Mouse (Mus musculus) telencephalon, adult 2 months (tissue): ENCODE measurements around the gene Usp33.
"Not testable (repeated sequence)": the region's sequence is repeated elsewhere in the genome, so short reads cannot be mapped to it uniquely, and the experiment has no call there.

Experiments used
- DNase-seq: peaks from one replicate; pipeline ENCODE4 v3.0.0-alpha.2; 2011; ENCODE audit warnings: low read depth, low spot score

The Usp33 gene

DNA sequence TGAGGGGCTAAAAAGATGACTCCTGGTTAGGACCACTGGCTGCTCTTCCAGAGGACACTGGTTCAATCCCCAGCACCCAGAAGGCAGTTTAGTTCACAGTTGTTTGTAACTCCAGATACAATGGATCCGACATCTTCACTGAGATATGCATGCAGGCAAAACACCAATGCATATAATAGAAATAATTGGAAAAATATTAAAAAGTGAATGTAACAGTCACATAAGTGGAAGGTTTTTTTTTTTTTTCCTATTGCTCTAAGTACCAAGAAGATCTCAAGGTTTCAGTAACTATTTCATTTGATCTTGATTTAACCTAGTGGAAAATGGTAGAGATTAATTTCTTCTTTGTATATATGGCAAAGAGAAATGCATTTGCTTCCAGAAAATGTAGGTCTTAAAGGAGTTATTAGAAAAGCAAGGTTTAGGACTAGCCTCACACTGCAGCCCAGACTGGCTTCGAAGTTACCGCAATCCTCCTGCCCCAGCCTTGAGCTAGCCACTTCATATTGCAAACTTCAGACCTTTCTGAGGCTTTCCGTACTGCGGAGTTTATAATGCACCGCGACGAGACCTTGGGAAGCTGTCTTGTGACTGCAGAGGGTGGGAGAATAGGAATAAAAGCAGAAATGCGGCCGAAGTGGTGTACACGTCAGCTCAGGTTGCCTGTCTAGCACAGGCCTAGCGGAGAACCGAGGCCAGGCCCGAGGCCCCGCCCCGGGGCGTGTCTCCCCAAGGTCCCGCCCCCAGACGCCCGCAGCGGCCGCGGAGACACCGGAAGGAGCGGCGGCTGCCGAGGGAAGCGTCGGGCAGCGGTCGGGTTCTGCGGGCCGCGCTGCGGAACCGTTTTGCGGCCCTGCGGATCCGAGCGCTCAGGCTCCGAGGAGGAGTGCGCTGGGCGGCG, at the start of gene Usp33:
TSS of gene Usp33 (plus strand) at position 747 of the 901 bp plus-strand sequence.
- peak; percentile 83 for DNase-seq

DNA sequence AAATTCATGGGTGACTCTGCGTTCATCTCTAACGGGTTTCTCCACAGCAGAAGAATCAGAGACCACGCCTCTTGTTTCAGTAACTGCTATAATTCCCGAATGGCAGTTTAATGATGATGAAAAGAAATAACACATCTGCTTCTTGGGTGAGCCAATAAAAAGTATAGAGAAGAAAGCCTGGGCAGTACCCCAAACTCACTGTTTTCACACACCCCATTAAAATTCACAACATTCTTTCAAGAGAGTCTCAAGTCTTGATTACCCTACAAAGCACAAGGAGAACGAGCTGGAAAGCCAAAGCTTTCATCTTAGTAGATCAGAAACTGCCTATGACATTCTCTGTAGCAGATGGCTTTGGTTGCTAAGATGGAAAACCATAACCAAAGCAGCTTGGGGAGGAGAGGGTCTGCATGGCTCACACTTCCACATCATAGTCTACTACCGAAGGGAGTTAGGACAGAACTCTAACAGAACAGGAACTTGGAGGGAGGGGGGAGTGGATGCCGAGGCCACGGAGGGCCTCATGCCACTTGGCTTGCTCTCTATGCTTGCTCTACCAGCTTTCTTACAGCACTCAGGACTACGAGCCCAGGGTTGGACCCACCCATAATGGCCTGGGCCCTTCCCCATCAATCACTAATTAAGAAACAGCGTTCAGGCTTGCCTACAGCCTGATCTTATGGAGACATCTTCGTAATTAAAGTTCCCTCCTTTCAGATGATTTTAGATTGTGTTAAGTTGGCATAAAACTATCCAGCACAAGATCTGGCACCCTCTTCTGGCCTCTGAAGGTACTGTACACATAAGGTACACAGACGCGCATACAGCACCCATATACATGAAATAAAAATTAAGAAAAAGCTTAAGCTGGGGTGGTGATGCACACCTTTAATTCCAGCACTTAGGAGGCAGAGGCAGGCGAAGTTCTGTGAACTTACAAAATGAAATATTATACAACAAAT, 45.6 kb upstream of the Usp33 start:
- no peak for DNase-seq

- no peak for DNase-seq
Measured at GRCm38 (mm10) chr3:152302991-152303390, 43.3 kb upstream of the Usp33 start.

- peak; percentile 29 for DNase-seq
Measured at GRCm38 (mm10) chr3:152304093-152304815, 42.0 kb upstream of the Usp33 start.

DNA sequence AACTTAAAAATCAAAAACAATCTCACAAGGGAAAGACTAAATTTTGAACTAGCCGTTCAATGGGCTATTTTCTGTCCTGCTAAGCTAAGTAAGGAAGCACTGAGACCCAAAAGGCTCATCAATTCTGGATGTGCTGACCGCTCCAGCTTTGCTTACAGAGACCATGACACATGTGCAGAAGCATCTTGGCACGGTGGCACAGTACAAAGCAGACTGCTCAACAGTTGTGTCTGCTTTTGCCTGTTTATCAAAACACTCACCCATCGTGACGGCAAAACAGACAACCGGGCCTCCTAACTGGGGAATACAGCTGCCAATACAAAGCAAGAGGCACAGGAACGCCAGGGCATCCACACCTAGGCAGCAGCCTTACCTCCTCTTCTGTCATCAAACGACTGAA, 41.2 kb upstream of the Usp33 start:
- DNase-seq = no peak

GRCm38 (mm10) chr3:152305971-152306370, 40.3 kb upstream of the Usp33 start:
- DNase-seq = no peak

DNA sequence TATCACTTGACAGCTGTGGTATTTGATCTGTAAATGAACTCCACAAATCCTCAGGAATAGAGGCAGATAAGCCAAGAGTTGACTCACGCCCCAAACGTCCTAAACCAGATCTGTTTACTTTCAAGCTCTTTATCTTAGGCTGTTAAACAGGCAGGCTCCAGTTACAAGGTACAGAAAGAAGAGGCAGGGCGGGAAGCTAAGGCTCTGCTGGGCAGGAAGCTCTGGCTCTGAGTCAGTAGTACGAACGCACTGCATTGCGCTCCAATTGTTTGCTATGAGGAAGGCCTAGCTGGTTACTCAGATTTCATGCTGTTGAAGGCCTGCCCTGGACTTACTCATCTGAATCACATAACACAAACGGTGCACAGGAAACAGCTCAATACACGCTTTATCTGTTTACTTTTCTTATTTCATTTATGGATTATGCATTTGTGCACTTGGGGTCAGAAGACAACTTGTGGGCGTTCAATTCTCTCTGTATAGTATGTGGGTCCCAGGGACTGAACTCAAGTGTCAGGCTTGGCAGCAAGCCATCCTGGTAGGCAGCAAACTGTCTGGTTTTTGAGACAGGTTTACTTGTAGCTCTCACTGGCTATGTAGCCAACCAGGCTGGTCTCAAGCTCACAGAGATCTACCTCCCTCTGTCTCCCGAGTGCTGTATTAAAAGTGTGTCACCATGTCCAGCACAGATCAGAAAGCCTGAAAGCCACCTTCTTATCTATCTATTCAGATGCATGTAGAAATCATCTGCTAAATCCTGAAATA, 37.6 kb upstream of the Usp33 start:
- no peak for DNase-seq

GRCm38 (mm10) chr3:152309250-152309645, 37.0 kb upstream of the Usp33 start:
- DNase-seq = no peak

DNA sequence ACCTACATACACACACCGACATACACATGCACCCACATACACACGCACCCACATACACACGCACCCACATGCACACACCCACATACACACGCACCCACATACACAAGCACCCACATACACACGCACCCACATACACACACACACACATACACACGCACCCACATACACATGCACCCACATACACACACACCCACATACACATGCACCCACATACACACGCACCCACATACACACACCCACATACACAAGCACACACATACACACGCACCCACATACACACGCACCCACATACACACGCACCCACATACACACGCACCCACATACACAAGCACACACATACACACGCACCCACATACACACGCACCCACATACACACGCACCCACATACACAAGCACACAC, 31.6 kb upstream of the Usp33 start:
- not testable (repeated sequence) for DNase-seq

DNA sequence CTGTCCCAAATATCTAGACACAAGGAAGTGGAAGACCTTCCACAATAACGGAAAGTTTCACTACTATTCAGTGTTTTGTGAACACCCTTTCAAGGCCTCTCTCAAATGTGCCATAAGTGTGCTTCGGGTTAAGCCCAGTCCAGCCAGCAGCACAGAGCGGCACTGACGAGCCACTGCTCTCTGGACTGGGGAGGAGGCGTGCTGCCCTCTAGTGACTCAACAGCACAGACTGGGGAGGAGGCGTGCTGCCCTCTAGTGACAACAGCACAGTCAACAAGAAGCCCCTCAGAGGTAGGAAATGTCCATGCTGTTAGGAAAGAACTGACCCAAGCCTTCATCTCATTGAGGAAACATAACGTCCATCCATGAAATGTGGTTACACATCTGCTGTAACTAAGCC, 30.7 kb upstream of the Usp33 start:
- no peak for DNase-seq

GRCm38 (mm10) chr3:152316447-152317173, 29.7 kb upstream of the Usp33 start:
- DNase-seq = not testable (repeated sequence)

DNA sequence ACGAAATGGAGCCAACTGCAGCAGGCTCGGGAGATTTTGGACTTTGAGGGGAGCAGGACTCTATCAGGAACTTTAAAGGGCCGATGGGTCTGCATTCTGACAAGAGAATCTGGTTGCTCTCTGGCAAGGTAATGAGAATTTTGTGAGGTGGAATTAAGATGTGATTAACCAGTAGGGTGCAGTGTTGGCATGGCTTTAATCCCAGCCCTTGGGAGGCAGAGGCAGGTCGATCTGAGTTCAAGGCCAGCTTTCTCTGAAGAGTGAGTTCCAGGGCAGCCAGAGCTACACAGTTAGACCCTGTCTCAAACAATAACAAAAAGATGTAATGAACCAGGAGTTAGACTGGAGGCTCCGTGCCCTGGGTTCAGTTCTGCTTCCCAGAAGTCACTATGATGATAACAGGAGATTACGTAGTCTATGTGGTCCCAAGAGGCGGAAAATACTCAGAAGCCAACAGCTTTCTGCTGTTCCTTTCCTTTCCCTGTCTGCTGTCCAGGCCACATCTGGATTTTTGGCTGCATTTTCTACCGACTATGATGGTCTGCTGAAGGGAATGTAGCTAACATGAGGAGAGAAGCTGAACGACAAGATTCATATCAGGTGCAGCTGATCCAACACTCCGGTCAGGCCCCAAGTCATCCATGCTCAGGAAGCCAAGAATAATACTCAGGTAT, 25.2 kb upstream of the Usp33 start:
- DNase-seq = no peak

- no peak for DNase-seq
Measured at GRCm38 (mm10) chr3:152321765-152322547, 24.3 kb upstream of the Usp33 start.

DNA sequence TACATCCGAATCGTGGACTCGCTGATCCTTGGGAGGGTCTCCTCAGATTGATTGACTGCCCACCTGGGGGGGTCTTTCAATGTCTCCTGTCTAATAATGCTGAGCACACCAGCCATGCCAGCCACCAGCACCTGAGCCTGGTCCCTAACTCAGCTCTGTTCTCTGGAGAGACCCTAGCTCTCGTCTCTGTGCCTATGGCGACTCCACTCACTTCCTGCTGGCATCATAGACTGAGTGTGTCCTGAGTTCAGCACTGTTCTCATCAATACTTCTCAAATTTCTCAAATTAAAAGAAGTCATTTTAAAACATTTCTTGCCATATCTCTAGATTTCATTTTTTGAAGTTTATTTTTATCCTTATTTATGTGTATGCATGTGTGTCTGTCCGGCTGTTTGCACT, 14.2 kb upstream of the Usp33 start:
- no peak for DNase-seq

GRCm38 (mm10) chr3:152332545-152333300, 13.6 kb upstream of the Usp33 start:
- no peak for DNase-seq

DNA sequence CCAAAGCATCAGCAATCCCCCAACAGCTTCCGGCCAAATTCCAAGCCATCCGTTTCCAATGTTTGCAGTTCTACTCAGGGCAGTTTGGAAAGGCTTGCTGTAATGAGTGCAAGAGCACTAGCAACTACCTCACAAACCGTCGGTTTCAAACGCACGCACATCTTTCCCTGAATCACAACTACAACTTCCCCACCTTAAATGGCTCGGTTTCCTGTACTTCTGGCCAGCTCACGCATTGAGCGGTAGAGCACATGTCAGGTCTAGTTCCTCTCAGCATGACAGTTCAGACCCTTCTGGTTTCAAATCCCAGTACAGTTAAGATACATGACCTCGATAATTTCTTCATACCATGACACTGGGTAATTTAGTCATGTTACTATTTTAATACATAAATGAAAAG, 12.6 kb upstream of the Usp33 start:
- no peak for DNase-seq

GRCm38 (mm10) chr3:152336085-152336484, 10.2 kb upstream of the Usp33 start:
- DNase-seq = no peak
